Mouse (Mus musculus) kidney, adult 10 weeks (tissue): ENCODE measurements around the gene Pclo. TPM values are rescaled to one million over a fixed set of nuclear protein-coding genes. Genes with fewer than 3 reads are reported as not detected.

Source experiments
- polyA plus RNA-seq: library from polyadenylated mRNA; stranded (reverse); fragments of 350-450 nt; fragmentation: Illumina TruSeq; extraction: RNeasy Lipid Tissue Mini Kit (QIAGEN cat#74804); gene quantifications from one replicate; pipeline ENCODE4 v1.2.3, GENCODE M21; 2014; ENCODE audit warnings: low read depth, low replicate concordance

Pclo gene
- polyA plus RNA-seq = 8.3 TPM

GRCm38 (mm10) chr5:14514631-14515523, at the start of gene Pclo:
TSS of gene Pclo (plus strand) at chr5:14514918.

